Mouse (Mus musculus): ENCODE data around the gene Nek7.
A peak's percentile ranks its signal among the peaks of the same experiment; 100 is the strongest.

The Nek7 gene

GRCm38 (mm10) chr1:138515362-138515761, 104.6 kb downstream of the Nek7 start:
- no peak for DNase-seq (ENCODE audit: low read depth, low spot score)

- DNase-seq (ENCODE audit: low read depth, low spot score) = no peak
Measured at GRCm38 (mm10) chr1:138513982-138514381, 106.0 kb downstream of the Nek7 start.

DNA sequence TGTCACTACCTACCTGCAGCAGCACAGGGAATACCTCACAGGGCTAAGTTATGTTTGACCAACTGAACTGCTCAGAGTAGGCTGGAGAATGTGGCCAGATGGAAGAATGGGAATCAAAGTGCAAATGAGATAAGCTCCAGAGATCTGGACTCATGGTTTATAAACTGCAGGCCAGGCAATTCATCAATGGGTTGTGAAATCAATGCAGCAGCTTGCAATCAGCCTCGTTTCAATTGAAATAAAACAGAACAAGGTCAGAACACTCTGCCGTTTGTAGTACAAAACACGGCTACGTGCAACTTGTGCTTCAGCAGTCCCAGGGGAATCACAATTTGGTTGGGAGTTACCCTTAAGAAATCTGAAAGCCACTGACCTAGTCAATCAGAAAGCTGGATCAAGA, 109.4 kb downstream of the Nek7 start:
- DNase-seq (ENCODE audit: low read depth, low spot score) = no peak

DNA sequence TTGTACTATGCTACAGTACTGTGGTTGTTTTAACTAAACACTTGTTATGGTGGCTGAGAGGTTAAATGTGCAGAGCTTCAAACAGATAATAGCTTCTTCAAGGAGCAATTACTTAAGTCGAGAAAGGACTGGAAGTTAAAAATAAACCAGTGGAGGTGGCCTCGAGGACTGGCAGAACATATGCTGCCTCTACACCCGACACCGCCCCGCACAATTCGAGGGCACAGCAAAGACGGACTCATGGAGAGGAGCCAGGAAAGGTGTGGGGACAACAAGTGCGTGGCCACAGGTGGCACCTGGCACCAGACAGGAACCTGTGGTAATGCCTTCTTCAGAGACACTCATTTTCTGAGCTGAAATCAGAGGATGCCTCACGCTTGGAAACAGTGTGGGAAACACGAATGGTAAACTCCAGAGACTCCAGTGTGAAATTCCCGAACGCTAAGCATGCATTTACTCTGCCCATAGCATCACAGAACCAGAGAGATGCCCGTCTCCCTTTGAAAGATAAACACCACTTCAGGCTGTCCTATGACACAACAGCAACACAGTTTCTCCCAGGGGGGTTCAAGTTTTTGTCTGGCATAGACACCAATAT, 112.4 kb downstream of the Nek7 start:
- DNase-seq (ENCODE audit: low read depth, low spot score) = no peak

GRCm38 (mm10) chr1:138507014-138507413, 112.9 kb downstream of the Nek7 start:
- DNase-seq (ENCODE audit: low read depth, low spot score) = no peak

GRCm38 (mm10) chr1:138504228-138504627, 115.7 kb downstream of the Nek7 start:
- peak; percentile 12 for DNase-seq (ENCODE audit: low read depth, low spot score)

DNA sequence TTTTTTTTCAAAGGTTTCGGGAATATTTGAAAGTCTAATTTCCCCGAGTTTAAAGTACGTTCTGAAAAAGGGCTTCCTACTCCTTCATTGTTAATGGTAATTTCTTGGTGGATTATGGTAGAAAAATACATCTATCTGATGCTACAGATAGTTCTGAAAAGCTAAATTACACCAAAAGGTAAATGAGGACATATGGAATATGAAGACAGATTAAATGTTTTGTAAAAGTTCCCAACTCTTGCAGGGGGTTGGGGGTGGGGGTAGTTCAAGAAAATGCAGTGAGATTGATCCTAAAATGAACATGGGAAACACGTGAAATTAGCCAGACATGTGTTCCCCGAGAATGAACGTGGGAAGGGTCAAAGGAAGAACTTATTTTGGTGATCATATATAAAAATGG, 119.2 kb downstream of the Nek7 start:
- no peak for DNase-seq (ENCODE audit: low read depth, low spot score)

GRCm38 (mm10) chr1:138500155-138500554, 119.8 kb downstream of the Nek7 start:
- no peak for DNase-seq (ENCODE audit: low read depth, low spot score)

DNA sequence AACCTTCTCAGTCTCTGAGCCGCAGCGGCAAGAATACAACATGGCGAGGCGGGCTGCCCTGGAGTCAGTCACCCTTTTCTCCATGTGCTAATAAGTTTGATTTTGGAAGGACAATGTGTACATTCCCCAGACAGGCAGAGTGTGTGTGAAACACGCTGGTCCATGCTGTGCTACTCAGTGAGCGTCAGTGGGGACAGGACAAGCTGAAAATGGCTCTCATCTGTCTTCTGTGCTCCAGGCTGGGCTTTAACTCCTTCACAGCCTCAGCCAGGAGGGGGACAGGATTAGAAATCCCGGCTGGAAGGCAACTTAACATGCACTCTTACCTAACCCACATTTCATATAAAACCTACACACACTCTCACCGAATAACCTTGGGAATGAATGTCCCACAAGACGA, 120.5 kb downstream of the Nek7 start:
- DNase-seq (ENCODE audit: low read depth, low spot score) = no peak

DNA sequence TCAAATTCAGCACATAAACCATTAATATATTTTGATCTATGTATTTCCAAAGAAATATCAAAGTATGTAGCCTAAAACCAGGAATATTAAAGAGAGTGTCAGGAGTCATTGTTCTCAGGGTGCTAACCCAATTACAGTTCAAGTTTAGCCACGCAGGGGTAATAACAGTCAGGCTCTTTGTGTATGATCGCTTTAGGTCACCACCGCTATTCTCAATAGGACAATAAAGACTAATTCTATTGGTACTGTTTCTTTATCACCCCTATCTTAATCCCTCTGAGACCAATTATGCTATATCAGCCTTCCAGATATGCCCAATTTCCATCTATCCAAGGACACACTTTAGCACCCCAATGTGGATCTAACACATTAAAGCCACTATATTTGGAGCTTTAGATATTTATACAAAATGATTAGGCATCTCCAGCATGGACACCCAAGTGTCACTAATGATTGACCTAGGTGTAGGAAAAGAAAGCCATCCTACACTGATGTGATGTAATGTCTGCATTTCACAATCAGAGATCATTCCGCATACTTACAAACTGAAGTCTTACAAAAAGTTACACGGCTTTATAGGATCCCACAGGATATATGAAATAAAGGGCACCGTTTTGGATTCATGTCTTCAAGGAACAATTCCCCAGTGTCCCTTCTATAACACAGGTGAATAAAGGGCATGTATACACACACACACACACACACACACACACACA, 128.4 kb downstream of the Nek7 start:
- no peak for DNase-seq (ENCODE audit: low read depth, low spot score)

DNA sequence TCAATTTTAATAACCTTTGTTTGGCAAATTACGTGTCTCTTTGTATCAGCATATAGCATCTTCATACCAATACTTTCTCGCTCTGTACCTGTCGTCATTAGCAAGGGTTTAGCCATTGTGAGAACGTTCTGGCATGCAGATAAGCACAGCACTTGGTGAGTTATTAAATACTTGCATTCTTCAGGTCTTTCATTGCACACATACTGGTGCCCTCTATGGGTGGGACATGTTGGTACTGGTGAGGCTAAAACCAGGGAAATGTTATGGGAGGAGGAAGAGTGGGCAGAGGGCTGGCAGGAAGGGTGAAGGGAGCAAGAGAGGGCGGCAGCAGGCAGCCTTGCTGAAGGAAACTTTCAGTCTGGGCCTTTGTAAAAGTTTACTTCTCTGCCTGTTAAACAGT, 132.4 kb downstream of the Nek7 start:
- DNase-seq (ENCODE audit: low read depth, low spot score) = no peak

GRCm38 (mm10) chr1:138480694-138481093, 139.2 kb downstream of the Nek7 start:
- DNase-seq (ENCODE audit: low read depth, low spot score) = no peak

GRCm38 (mm10) chr1:138465352-138465751, 154.6 kb downstream of the Nek7 start:
- DNase-seq (ENCODE audit: low read depth, low spot score) = no peak

GRCm38 (mm10) chr1:138461425-138461824, 158.5 kb downstream of the Nek7 start:
- DNase-seq (ENCODE audit: low read depth, low spot score) = no peak

GRCm38 (mm10) chr1:138449476-138449851, 170.5 kb downstream of the Nek7 start:
- no peak for DNase-seq (ENCODE audit: low read depth, low spot score)

DNA sequence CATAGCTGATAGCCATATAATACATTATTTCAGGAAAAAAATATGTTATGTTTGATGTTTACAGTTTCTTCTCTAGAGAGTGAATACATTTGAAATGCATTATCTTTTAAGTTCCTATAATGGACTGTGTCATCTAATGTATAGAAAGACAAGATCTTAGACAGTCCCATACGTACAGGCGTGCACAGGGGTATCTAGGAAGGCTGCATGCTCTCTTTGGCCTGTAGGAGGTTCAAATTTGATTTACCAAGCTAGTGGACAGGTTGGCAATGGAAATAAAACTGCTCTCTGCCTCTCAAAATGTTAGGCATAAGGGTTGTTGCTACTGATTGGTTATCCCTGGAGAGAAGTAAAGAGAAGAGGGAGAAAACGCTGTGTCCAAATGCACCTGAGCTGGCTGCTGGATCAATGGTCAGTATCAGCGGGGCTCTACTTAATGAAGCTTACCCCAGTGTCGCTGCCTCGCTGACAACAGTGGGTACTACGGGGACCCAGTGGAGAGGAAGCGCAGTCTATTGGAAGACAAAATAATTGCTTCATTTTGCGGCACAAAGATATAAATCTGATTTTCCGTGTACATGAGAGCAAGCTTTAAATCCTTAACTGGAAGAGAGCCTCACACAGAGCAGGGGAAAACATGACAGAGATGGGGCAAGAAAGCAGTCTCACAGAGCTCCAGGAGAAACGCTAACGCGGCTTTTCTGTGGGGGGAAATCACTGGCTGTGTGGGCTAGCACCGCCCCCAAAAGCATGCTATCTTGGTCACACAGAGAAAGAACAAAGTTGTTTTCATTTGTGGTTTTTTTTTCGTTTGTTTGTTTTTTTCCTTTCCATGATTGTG, 171.1 kb downstream of the Nek7 start:
- no peak for DNase-seq (ENCODE audit: low read depth, low spot score)

DNA sequence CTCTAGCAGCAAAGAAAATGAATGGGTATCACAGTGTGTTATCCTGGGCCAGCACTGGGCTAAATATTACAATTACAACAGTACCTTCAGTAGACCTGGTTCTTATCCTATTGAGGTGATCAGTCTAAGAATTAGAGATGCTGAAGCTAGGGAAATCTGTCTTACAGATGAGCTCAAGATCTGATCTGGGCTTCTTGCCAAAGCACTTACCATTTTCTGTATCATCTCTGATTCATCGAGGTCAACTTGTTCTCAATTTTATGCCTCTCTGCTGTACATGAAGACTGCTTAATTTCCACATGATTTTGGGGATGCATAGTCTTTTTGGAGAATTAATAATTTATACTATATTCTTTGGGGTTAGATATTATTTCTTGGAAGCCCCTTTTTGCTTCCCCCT, 173.1 kb downstream of the Nek7 start:
- DNase-seq (ENCODE audit: low read depth, low spot score) = no peak

Data from ES-CJ7 (cell line).